Mouse (Mus musculus): ENCODE measurements around the gene AU021092. TPM values are rescaled to one million over a fixed set of nuclear protein-coding genes. Genes with fewer than 3 reads are reported as not detected.
A peak's percentile ranks its signal among the peaks of the same experiment; 100 is the strongest.

The AU021092 gene
- polyA plus RNA-seq, 1 experiment from 2014 or later, result 2.4 TPM

- Histone ChIP-seq H3K4me3 (no peak overlapping the region), H3K4me1 (peaks cover 19% of the 10 kb centered on the region), H3K9me3 (replicated peaks) (no peaks in the 10 kb centered on the region), H3K27me3 (ENCODE audit: low read depth, poor library complexity, severe bottlenecking) (no peaks in the 10 kb centered on the region; the same call in 1 of the 2 replicates), H3K36me3 (no peaks in the 10 kb centered on the region), H3K27ac (replicated peaks) (no peak overlapping the region)
- DNase-seq (ENCODE audit: low spot score), result no peak
- WGBS, result 86% methylated on average over 5 of the region's 5 CpGs
Measured at GRCm38 (mm10) chr16:5205431-5205970, 16.6 kb downstream of the AU021092 start.

GRCm38 (mm10) chr16:5203668-5204433 is 18.2 kb downstream of the AU021092 start, which contains the start of gene Nagpa:
Gene Nagpa, minus strand, starts transcription at chr16:5204012.
- Histone ChIP-seq H3K4me1 (peaks cover 19% of the 10 kb centered on the region), H3K27me3 (ENCODE audit: low read depth, poor library complexity, severe bottlenecking) (no peaks in the 10 kb centered on the region; the same call in 1 of the 2 replicates), H3K27ac (replicated peaks) (peak within 1 kb of the TSS; percentile 81), H3K4me3 (peak within 1 kb of the TSS; percentile 93), H3K36me3 (no peaks in the 10 kb centered on the region), H3K9me3 (replicated peaks) (no peaks in the 10 kb centered on the region)
- peak; percentile 88 for DNase-seq (ENCODE audit: low spot score)
- 5% methylated on average over 40 of the region's 40 CpGs for WGBS

- peak overlapping the region; percentile 81 for H3K27ac ChIP-seq (replicated peaks)
- no peaks in the 10 kb centered on the region; the same call in 1 of the 2 replicates for H3K27me3 ChIP-seq (ENCODE audit: low read depth, poor library complexity, severe bottlenecking)
- H3K4me3 ChIP-seq, result peak overlapping the region; percentile 93
- DNase-seq (ENCODE audit: low spot score), result no peak
- no peaks in the 10 kb centered on the region for H3K9me3 ChIP-seq (replicated peaks)
- peaks cover 19% of the 10 kb centered on the region for H3K4me1 ChIP-seq
- H3K36me3 ChIP-seq, result peaks cover 2% of the 10 kb centered on the region; the same call in 1 of the 2 replicates
- 2% methylated on average over 36 of the region's 36 CpGs for WGBS
Measured at GRCm38 (mm10) chr16:5203200-5203599, 18.9 kb downstream of the AU021092 start.

GRCm38 (mm10) chr16:5202681-5203080 is 19.4 kb downstream of the AU021092 start:
- peak; percentile 47 for DNase-seq (ENCODE audit: low spot score)
- H3K4me1 ChIP-seq, result peaks cover 19% of the 10 kb centered on the region
- H3K27ac ChIP-seq (replicated peaks), result no peak overlapping the region
- no peaks in the 10 kb centered on the region; the same call in 1 of the 2 replicates for H3K27me3 ChIP-seq (ENCODE audit: low read depth, poor library complexity, severe bottlenecking)
- WGBS, result 19% methylated on average over 4 of the region's 4 CpGs
- peak overlapping the region; percentile 93 for H3K4me3 ChIP-seq
- H3K36me3 ChIP-seq, result peaks cover 2% of the 10 kb centered on the region; the same call in 1 of the 2 replicates
- H3K9me3 ChIP-seq (replicated peaks), result no peaks in the 10 kb centered on the region

- Histone ChIP-seq H3K27me3 (ENCODE audit: low read depth, poor library complexity, severe bottlenecking) (no peaks in the 10 kb centered on the region), H3K9me3 (replicated peaks) (no peaks in the 10 kb centered on the region), H3K4me1 (no peaks in the 10 kb centered on the region), H3K4me3 (no peak overlapping the region), H3K36me3 (peaks cover 2% of the 10 kb centered on the region; the same call in 1 of the 2 replicates), H3K27ac (replicated peaks) (no peak overlapping the region)
- 30% methylated on average over 6 of the region's 6 CpGs for WGBS
- DNase-seq (ENCODE audit: low spot score), result peak; percentile 47
Measured at GRCm38 (mm10) chr16:5195080-5195479, 27.0 kb downstream of the AU021092 start.

- Histone ChIP-seq H3K36me3 (no peaks in the 10 kb centered on the region), H3K27me3 (ENCODE audit: low read depth, poor library complexity, severe bottlenecking) (no peaks in the 10 kb centered on the region), H3K9me3 (replicated peaks) (no peaks in the 10 kb centered on the region), H3K27ac (replicated peaks) (no peak overlapping the region), H3K4me1 (peaks cover 6% of the 10 kb centered on the region), H3K4me3 (no peak overlapping the region)
- 78% methylated on average over 7 of the region's 7 CpGs for WGBS
- DNase-seq (ENCODE audit: low spot score), result no peak
Measured at GRCm38 (mm10) chr16:5186234-5186633, 35.9 kb downstream of the AU021092 start.

- Histone ChIP-seq H3K36me3 (no peaks in the 10 kb centered on the region), H3K4me3 (no peak overlapping the region), H3K27ac (replicated peaks) (no peak overlapping the region), H3K4me1 (peaks cover 6% of the 10 kb centered on the region), H3K27me3 (ENCODE audit: low read depth, poor library complexity, severe bottlenecking) (no peaks in the 10 kb centered on the region), H3K9me3 (replicated peaks) (no peaks in the 10 kb centered on the region)
- WGBS, result 77% methylated on average over 7 of the region's 7 CpGs
- DNase-seq (ENCODE audit: low spot score), result no peak
Measured at GRCm38 (mm10) chr16:5185691-5186090, 36.4 kb downstream of the AU021092 start.

GRCm38 (mm10) chr16:5184956-5185355 is 37.1 kb downstream of the AU021092 start:
- 84% methylated on average over 5 of the region's 5 CpGs for WGBS

GRCm38 (mm10) chr16:5184101-5184500 is 38.0 kb downstream of the AU021092 start:
- H3K27ac ChIP-seq (replicated peaks), result no peak overlapping the region
- H3K4me1 ChIP-seq, result peaks cover 6% of the 10 kb centered on the region
- H3K9me3 ChIP-seq (replicated peaks), result no peaks in the 10 kb centered on the region
- H3K4me3 ChIP-seq, result no peak overlapping the region
- 68% methylated on average over 8 of the region's 8 CpGs for WGBS
- no peaks in the 10 kb centered on the region for H3K27me3 ChIP-seq (ENCODE audit: low read depth, poor library complexity, severe bottlenecking)
- no peak for DNase-seq (ENCODE audit: low spot score)
- no peaks in the 10 kb centered on the region for H3K36me3 ChIP-seq

More at GRCm38 (mm10) chr16:5184956-5185355, 37.1 kb downstream of the AU021092 start:
- H3K4me1 ChIP-seq, result peaks cover 6% of the 10 kb centered on the region
- H3K4me3 ChIP-seq, result no peak overlapping the region
- H3K27ac ChIP-seq (replicated peaks), result no peak overlapping the region
- H3K36me3 ChIP-seq, result no peaks in the 10 kb centered on the region
- no peaks in the 10 kb centered on the region for H3K9me3 ChIP-seq (replicated peaks)
- no peaks in the 10 kb centered on the region for H3K27me3 ChIP-seq (ENCODE audit: low read depth, poor library complexity, severe bottlenecking)
- no peak for DNase-seq (ENCODE audit: low spot score)

- Histone ChIP-seq H3K4me3 (no peak overlapping the region), H3K27me3 (ENCODE audit: low read depth, poor library complexity, severe bottlenecking) (no peaks in the 10 kb centered on the region), H3K36me3 (no peaks in the 10 kb centered on the region), H3K9me3 (replicated peaks) (no peaks in the 10 kb centered on the region), H3K27ac (replicated peaks) (no peak overlapping the region), H3K4me1 (peaks cover 6% of the 10 kb centered on the region)
- 88% methylated on average over 18 of the region's 18 CpGs for WGBS
- DNase-seq (ENCODE audit: low spot score), result no peak
Measured at GRCm38 (mm10) chr16:5183310-5183975, 38.7 kb downstream of the AU021092 start.

GRCm38 (mm10) chr16:5172636-5173035 is 49.5 kb downstream of the AU021092 start:
- Histone ChIP-seq H3K36me3 (no peaks in the 10 kb centered on the region), H3K4me3 (no peak overlapping the region), H3K27me3 (ENCODE audit: low read depth, poor library complexity, severe bottlenecking) (no peaks in the 10 kb centered on the region), H3K9me3 (replicated peaks) (no peaks in the 10 kb centered on the region), H3K4me1 (no peaks in the 10 kb centered on the region), H3K27ac (replicated peaks) (no peak overlapping the region)
- DNase-seq (ENCODE audit: low spot score), result no peak
- WGBS, result 92% methylated on average over 6 of the region's 6 CpGs

- no peaks in the 10 kb centered on the region for H3K9me3 ChIP-seq (replicated peaks)
- no peaks in the 10 kb centered on the region for H3K36me3 ChIP-seq
- no peaks in the 10 kb centered on the region for H3K27me3 ChIP-seq (ENCODE audit: low read depth, poor library complexity, severe bottlenecking)
- DNase-seq (ENCODE audit: low spot score), result no peak
- 82% methylated on average over 5 of the region's 5 CpGs for WGBS
- H3K4me3 ChIP-seq, result no peak overlapping the region
- H3K4me1 ChIP-seq, result no peaks in the 10 kb centered on the region
- no peak overlapping the region for H3K27ac ChIP-seq (replicated peaks)
Measured at GRCm38 (mm10) chr16:5168829-5169228, 53.3 kb downstream of the AU021092 start.

GRCm38 (mm10) chr16:5168038-5168437 is 54.1 kb downstream of the AU021092 start:
- no peak for DNase-seq (ENCODE audit: low spot score)
- H3K27me3 ChIP-seq (ENCODE audit: low read depth, poor library complexity, severe bottlenecking), result no peaks in the 10 kb centered on the region
- H3K4me1 ChIP-seq, result no peaks in the 10 kb centered on the region
- no peak overlapping the region for H3K4me3 ChIP-seq
- H3K36me3 ChIP-seq, result no peaks in the 10 kb centered on the region
- no peaks in the 10 kb centered on the region for H3K9me3 ChIP-seq (replicated peaks)
- no peak overlapping the region for H3K27ac ChIP-seq (replicated peaks)
- WGBS, result 84% methylated on average over 2 of the region's 2 CpGs

All from midbrain, embryonic 10.5 days (tissue).